Mouse (Mus musculus): ENCODE data around the gene 1600015I10Rik. TPM values are rescaled to one million over a fixed set of nuclear protein-coding genes. Genes with fewer than 3 reads are reported as not detected.

Gene 1600015I10Rik
- polyA plus RNA-seq, 1 experiment from 2014 or later = not detected

DNA sequence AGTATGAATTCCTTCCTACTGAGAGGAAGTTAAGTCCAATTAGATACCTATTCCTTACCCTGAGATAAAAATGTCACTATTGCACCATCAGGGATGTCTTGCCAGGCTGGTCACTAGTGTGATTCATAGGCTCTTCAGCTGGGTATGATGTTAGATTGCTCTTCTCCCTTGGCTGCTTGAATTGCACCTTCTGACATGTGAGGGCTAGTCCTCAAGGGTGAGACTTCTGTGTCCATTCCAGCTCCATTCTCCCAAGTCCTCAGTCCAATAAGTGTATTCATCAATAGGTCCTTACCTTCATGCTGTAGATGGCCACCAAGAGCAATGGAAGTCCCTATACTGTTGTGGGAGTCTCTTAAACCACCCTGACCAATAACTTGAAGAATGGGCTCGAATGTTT is 49.9 kb downstream of the 1600015I10Rik start:
- ATAC-seq (replicated peaks) = no peak
- Histone ChIP-seq H3K27ac (replicated peaks) (no peak overlapping the region), H3K9ac (replicated peaks) (no peak overlapping the region), H3K36me3 (no peaks in the 10 kb centered on the region), H3K4me2 (replicated peaks) (no peak overlapping the region), H3K27me3 (no peaks in the 10 kb centered on the region), H3K4me1 (no peaks in the 10 kb centered on the region), H3K9me3 (no peaks in the 10 kb centered on the region), H3K4me3 (no peak overlapping the region)
- WGBS = 47% methylated on average over 1 of the region's 1 CpGs

DNA sequence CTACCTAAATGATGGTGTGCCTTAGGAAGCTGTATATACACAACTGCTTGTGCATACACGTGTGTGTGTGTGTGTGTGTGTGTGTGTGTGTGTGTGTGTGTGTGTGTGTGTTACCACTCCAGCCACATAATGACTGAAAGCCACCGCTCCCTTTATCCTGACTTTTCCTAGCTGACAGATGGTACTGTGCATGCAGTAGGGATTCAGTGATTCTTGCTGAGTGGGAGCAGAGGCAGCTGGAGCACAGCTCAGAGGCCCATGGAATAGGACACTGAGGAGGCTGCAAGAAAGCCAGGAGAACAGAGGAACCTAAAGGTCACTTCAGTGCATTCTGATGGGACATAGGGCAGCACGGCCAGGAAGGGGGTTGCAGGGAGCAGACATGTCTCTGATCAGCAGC is 52.6 kb downstream of the 1600015I10Rik start:
- Histone ChIP-seq H3K4me1 (no peaks in the 10 kb centered on the region), H3K27ac (replicated peaks) (no peak overlapping the region), H3K4me2 (replicated peaks) (no peak overlapping the region), H3K9ac (replicated peaks) (no peak overlapping the region), H3K36me3 (no peaks in the 10 kb centered on the region), H3K27me3 (no peaks in the 10 kb centered on the region), H3K9me3 (no peaks in the 10 kb centered on the region), H3K4me3 (no peak overlapping the region)
- 76% methylated on average over 3 of the region's 3 CpGs for WGBS
- no peak for ATAC-seq (replicated peaks)

Other genes starting within 250 kb of the 1600015I10Rik start
- gene Gimap4, start 245.3 kb upstream of the 1600015I10Rik start, polyA plus RNA-seq (2015; fragmentation: Nextera tagmentation; extraction: Ambion mirVana) = 1.1 TPM in 2 replicates
- gene Gimap6, start 221.7 kb upstream of the 1600015I10Rik start, polyA plus RNA-seq (2015; fragmentation: Nextera tagmentation; extraction: Ambion mirVana) = 5.7 and 5.8 TPM in 2 replicates
- 1.2 TPM in 1 of 2 replicates, not detected in the other for gene Gm28053, start 211.3 kb upstream of the 1600015I10Rik start, polyA plus RNA-seq (2015; fragmentation: Nextera tagmentation; extraction: Ambion mirVana)
- gene Gimap7, start 211.3 kb upstream of the 1600015I10Rik start, polyA plus RNA-seq (2015; fragmentation: Nextera tagmentation; extraction: Ambion mirVana) = not detected in 2 replicates
- gene Gimap1, start 190.8 kb upstream of the 1600015I10Rik start, polyA plus RNA-seq (2015; fragmentation: Nextera tagmentation; extraction: Ambion mirVana) = 4.1 and 4.6 TPM in 2 replicates
- 0.86 and 1.2 TPM in 2 replicates for gene Gimap5, start 183.7 kb upstream of the 1600015I10Rik start, polyA plus RNA-seq (2015; fragmentation: Nextera tagmentation; extraction: Ambion mirVana)
- not detected in 2 replicates for gene Gimap3, start 159.0 kb upstream of the 1600015I10Rik start, polyA plus RNA-seq (2015; fragmentation: Nextera tagmentation; extraction: Ambion mirVana)
- 11.1 and 11.2 TPM in 2 replicates for gene Tmem176a, start 89.0 kb upstream of the 1600015I10Rik start, polyA plus RNA-seq (2015; fragmentation: Nextera tagmentation; extraction: Ambion mirVana)
- gene Tmem176b, start 88.4 kb upstream of the 1600015I10Rik start, polyA plus RNA-seq (2015; fragmentation: Nextera tagmentation; extraction: Ambion mirVana) = 85.0 and 90.2 TPM in 2 replicates
- gene Aoc1, start 57.0 kb upstream of the 1600015I10Rik start, polyA plus RNA-seq (2015; fragmentation: Nextera tagmentation; extraction: Ambion mirVana) = not detected in 2 replicates
- not detected in 2 replicates for gene Doxl2, start 45.1 kb downstream of the 1600015I10Rik start, polyA plus RNA-seq (2015; fragmentation: Nextera tagmentation; extraction: Ambion mirVana)
- gene Svs1, start 57.0 kb downstream of the 1600015I10Rik start, polyA plus RNA-seq (2015; fragmentation: Nextera tagmentation; extraction: Ambion mirVana) = not detected in 2 replicates
- 0.24 and 0.47 TPM in 2 replicates for gene Gpnmb, start 106.7 kb downstream of the 1600015I10Rik start, polyA plus RNA-seq (2015; fragmentation: Nextera tagmentation; extraction: Ambion mirVana)
- 67.4 and 69.2 TPM in 2 replicates for gene Malsu1, start 143.9 kb downstream of the 1600015I10Rik start, polyA plus RNA-seq (2015; fragmentation: Nextera tagmentation; extraction: Ambion mirVana)